Mouse (Mus musculus) heart, postnatal 0 days (tissue): ENCODE data around the gene Kdelc2.

Experiments
- CTCF ChIP-seq: IDR thresholded peaks from 2 replicates; pipeline ENCODE4 v1.5.1; 2016; ENCODE audit warnings: antibody characterized with exemption, control low read depth, low read depth
- EP300 ChIP-seq: IDR thresholded peaks from 2 replicates; pipeline ENCODE4 v1.6.1; 2016; ENCODE audit warnings: antibody characterized with exemption, low read depth

DNA sequence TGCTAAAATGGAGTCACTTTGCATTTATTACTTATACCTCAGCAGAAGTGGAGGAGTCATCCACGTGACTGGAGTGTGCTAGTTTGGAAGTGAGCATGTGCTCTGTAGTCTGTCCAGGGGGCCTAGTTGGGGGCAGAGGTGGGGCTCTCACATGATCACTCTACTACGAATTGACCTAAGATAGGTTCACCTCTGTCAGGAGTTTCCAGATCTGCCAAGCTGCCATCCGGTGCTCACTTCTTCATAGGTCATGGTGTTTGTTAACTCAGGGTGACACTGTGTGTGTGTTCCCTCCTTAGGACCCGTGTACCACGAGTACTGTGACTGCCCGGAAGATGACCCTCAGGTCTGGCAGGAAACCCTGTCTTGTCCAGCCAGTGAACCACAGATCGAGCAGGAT, 6.3 kb downstream of the Kdelc2 start:
- TF ChIP-seq CTCF: no peak
- no peak for TF ChIP-seq EP300
